Mouse (Mus musculus) embryo, embryonic 11.5 days (tissue): ENCODE results near the gene Gm47841.

Source experiments
- DNase-seq: peaks from one replicate; pipeline ENCODE4 v3.0.0-alpha.2; 2012; ENCODE audit warnings: low read depth, low spot score

Gene Gm47841

GRCm38 (mm10) chr15:101047194-101047555, at the start of gene Gm47841:
TSS of gene Gm47841 (minus strand) at chr15:101047397.
- DNase-seq, result no peak

GRCm38 (mm10) chr15:101095392-101095791, 48.2 kb upstream of the Gm47841 start:
- DNase-seq, result no peak

GRCm38 (mm10) chr15:101094979-101095378, 47.8 kb upstream of the Gm47841 start:
- no peak for DNase-seq

- no peak for DNase-seq
Observed at GRCm38 (mm10) chr15:101093988-101094387, 46.8 kb upstream of the Gm47841 start.

- DNase-seq, result no peak
Observed at GRCm38 (mm10) chr15:101092829-101093648, 45.8 kb upstream of the Gm47841 start.

GRCm38 (mm10) chr15:101092121-101092828, 45.1 kb upstream of the Gm47841 start:
- no peak for DNase-seq

GRCm38 (mm10) chr15:101091551-101091950, 44.4 kb upstream of the Gm47841 start:
- DNase-seq, result no peak

GRCm38 (mm10) chr15:101088291-101088690, 41.1 kb upstream of the Gm47841 start:
- DNase-seq, result no peak

GRCm38 (mm10) chr15:101086956-101087355, 39.8 kb upstream of the Gm47841 start:
- DNase-seq, result no peak

GRCm38 (mm10) chr15:101086451-101086850, 39.3 kb upstream of the Gm47841 start:
- DNase-seq, result no peak

- DNase-seq, result no peak
Observed at GRCm38 (mm10) chr15:101084499-101084898, 37.3 kb upstream of the Gm47841 start.

GRCm38 (mm10) chr15:101082236-101082635, 35.0 kb upstream of the Gm47841 start:
- DNase-seq, result no peak

- DNase-seq, result no peak
Observed at GRCm38 (mm10) chr15:101081035-101081548, 33.9 kb upstream of the Gm47841 start.

- no peak for DNase-seq
Observed at GRCm38 (mm10) chr15:101080031-101080520, 32.9 kb upstream of the Gm47841 start.

GRCm38 (mm10) chr15:101078731-101079156, 31.5 kb upstream of the Gm47841 start:
- DNase-seq, result no peak

GRCm38 (mm10) chr15:101077813-101078730, 30.9 kb upstream of the Gm47841 start, which contains the start of gene Fignl2:
TSS of gene Fignl2 (minus strand) at chr15:101078567.
- DNase-seq, result no peak

- DNase-seq, result no peak
Observed at GRCm38 (mm10) chr15:101077001-101077812, 30.0 kb upstream of the Gm47841 start.

- no peak for DNase-seq
Observed at GRCm38 (mm10) chr15:101076071-101077000, 29.1 kb upstream of the Gm47841 start.

- DNase-seq, result no peak
Observed at GRCm38 (mm10) chr15:101075656-101076055, 28.5 kb upstream of the Gm47841 start.
